ENCODE assay signal across 25 mouse cellular contexts in genomic region chr1:178552278-178552897, GRCm38 (mm10). TPM values are rescaled to one million over a fixed set of nuclear protein-coding genes. Genes with fewer than 3 reads are reported as not detected.
A peak's percentile ranks its signal among the peaks of the same experiment; 100 is the strongest.
DNase-seq lines count a peak whose midpoint lies in the region; ATAC-seq lines count a peak whose summit lies in the region.
"Had no signal": no experiment of that assay in that cellular context is flagged by ENCODE, and none has a peak within 500 bp of the region (broad histone marks: within the 10 kb centered on the region; RNA-seq: fewer than 3 reads in every experiment).

No protein-coding gene starts in this region.

- H3K4me1 ChIP-seq in heart, embryonic 13.5 days: peaks cover 61% of the 10 kb centered on the region
- H3K4me1 ChIP-seq in midbrain, embryonic 15.5 days: peaks cover 5% of the 10 kb centered on the region; the same call in 1 of the 2 replicates
- H3K4me1 ChIP-seq in midbrain, embryonic 16.5 days (ENCODE audit: control insufficient read depth, insufficient read depth, low read length): peaks cover 12% of the 10 kb centered on the region; the same call in 1 of the 2 replicates
- peaks cover 38% of the 10 kb centered on the region for H3K4me1 ChIP-seq in heart, embryonic 16.5 days (ENCODE audit: control insufficient read depth, insufficient read depth, low read length)
- peaks cover 58% of the 10 kb centered on the region for H3K4me1 ChIP-seq in limb, embryonic 12.5 days (replicated peaks)
- H3K4me1 ChIP-seq: intestine, embryonic 15.5 days had no signal

- peak overlapping the region; percentile 66; the same call in 1 of the 2 replicates for H3K9ac ChIP-seq in heart, embryonic 13.5 days
- no peak overlapping the region for H3K9ac ChIP-seq in midbrain, embryonic 15.5 days
- no peak overlapping the region for H3K9ac ChIP-seq in midbrain, embryonic 16.5 days (ENCODE audit: low read depth, low read length)
- no peak overlapping the region for H3K9ac ChIP-seq in heart, embryonic 16.5 days (ENCODE audit: low read length)
- H3K9ac ChIP-seq in limb, embryonic 12.5 days (replicated peaks): no peak overlapping the region
- H3K9ac ChIP-seq: forebrain, postnatal 0 days; hindbrain, embryonic 15.5 days; intestine, embryonic 15.5 days; liver, postnatal 0 days; neural tube, embryonic 12.5 days had no signal

- no peaks in the 10 kb centered on the region for H3K27me3 ChIP-seq in heart, embryonic 13.5 days (replicated peaks)
- H3K27me3 ChIP-seq in midbrain, embryonic 15.5 days (replicated peaks): no peaks in the 10 kb centered on the region
- H3K27me3 ChIP-seq in midbrain, embryonic 16.5 days (ENCODE audit: control insufficient read depth, insufficient read depth, low read depth, low read length): no peaks in the 10 kb centered on the region
- no peaks in the 10 kb centered on the region for H3K27me3 ChIP-seq in heart, embryonic 16.5 days (ENCODE audit: control insufficient read depth, insufficient read depth, low read length)
- no peaks in the 10 kb centered on the region for H3K27me3 ChIP-seq in limb, embryonic 12.5 days
- H3K27me3 ChIP-seq: hindbrain, embryonic 15.5 days; intestine, embryonic 15.5 days; neural tube, embryonic 12.5 days had no signal

- H3K36me3 ChIP-seq in heart, embryonic 13.5 days: peaks cover 18% of the 10 kb centered on the region
- no peaks in the 10 kb centered on the region for H3K36me3 ChIP-seq in midbrain, embryonic 15.5 days (replicated peaks)
- H3K36me3 ChIP-seq in midbrain, embryonic 16.5 days (ENCODE audit: control insufficient read depth, insufficient read depth, low read length): no peaks in the 10 kb centered on the region
- H3K36me3 ChIP-seq in heart, embryonic 16.5 days (ENCODE audit: control insufficient read depth, insufficient read depth): no peaks in the 10 kb centered on the region
- peaks cover 23% of the 10 kb centered on the region for H3K36me3 ChIP-seq in limb, embryonic 12.5 days
- H3K36me3 ChIP-seq: forebrain, embryonic 10.5 days; hindbrain, embryonic 15.5 days; intestine, embryonic 15.5 days; neural tube, embryonic 12.5 days had no signal

- H3K4me3 ChIP-seq in heart, embryonic 13.5 days: no peak overlapping the region
- H3K4me3 ChIP-seq in midbrain, embryonic 15.5 days: no peak overlapping the region
- H3K4me3 ChIP-seq in midbrain, embryonic 16.5 days (ENCODE audit: low read depth, low read length): no peak overlapping the region
- H3K4me3 ChIP-seq in heart, embryonic 16.5 days (ENCODE audit: low read length): no peak overlapping the region
- H3K4me3 ChIP-seq in limb, embryonic 12.5 days (replicated peaks): no peak overlapping the region
- H3K4me3 ChIP-seq: forebrain, embryonic 10.5 days; hindbrain, embryonic 15.5 days; intestine, embryonic 15.5 days; left cerebral cortex, adult 2 months; neural tube, embryonic 12.5 days had no signal

- peak overlapping the region; percentile 86 for H3K27ac ChIP-seq in heart, embryonic 13.5 days (replicated peaks)
- H3K27ac ChIP-seq in midbrain, embryonic 15.5 days: no peak overlapping the region
- H3K27ac ChIP-seq in midbrain, embryonic 16.5 days (ENCODE audit: low read length): no peak overlapping the region
- H3K27ac ChIP-seq in heart, embryonic 16.5 days (ENCODE audit: low read length): peak overlapping the region; percentile 89
- H3K27ac ChIP-seq in limb, embryonic 12.5 days: no peak overlapping the region
- H3K27ac ChIP-seq: hindbrain, embryonic 15.5 days; intestine, embryonic 15.5 days; left cerebral cortex, adult 2 months; macrophage; neural tube, embryonic 12.5 days had no signal

- H3K9me3 ChIP-seq in heart, embryonic 13.5 days: no peaks in the 10 kb centered on the region
- H3K9me3 ChIP-seq in midbrain, embryonic 15.5 days: no peaks in the 10 kb centered on the region
- no peaks in the 10 kb centered on the region for H3K9me3 ChIP-seq in midbrain, embryonic 16.5 days (replicated peaks; ENCODE audit: control insufficient read depth, low read length, poor library complexity, severe bottlenecking)
- 0 out of 2 replicates have a peak, but pooled peaks cover 1% of the 10 kb centered on the region for H3K9me3 ChIP-seq in heart, embryonic 16.5 days (replicated peaks; ENCODE audit: control insufficient read depth, low read length)
- no peaks in the 10 kb centered on the region for H3K9me3 ChIP-seq in limb, embryonic 12.5 days
- H3K9me3 ChIP-seq: forebrain, embryonic 10.5 days; hindbrain, embryonic 15.5 days; intestine, embryonic 15.5 days; neural tube, embryonic 12.5 days had no signal

- 28% methylated on average over 6 of the region's 6 CpGs for WGBS in heart, embryonic 13.5 days
- 86% methylated on average over 6 of the region's 6 CpGs for WGBS in midbrain, embryonic 15.5 days
- WGBS in midbrain, embryonic 16.5 days: 91% methylated on average over 6 of the region's 6 CpGs
- 37% methylated on average over 6 of the region's 6 CpGs for WGBS in heart, embryonic 16.5 days
- WGBS in limb, embryonic 12.5 days: 75% methylated on average over 6 of the region's 6 CpGs

- intact Hi-C loops in heart, postnatal 25 days (cut with DNase I): no loop called here

- ATAC-seq in heart, embryonic 13.5 days (ENCODE audit: extremely low read depth, insufficient number of reproducible peaks, low FRiP score, low TSS enrichment): peak; percentile 29; the same call in 1 of the 2 replicates
- peak; percentile 52; the same call in 1 of the 2 replicates for ATAC-seq in midbrain, embryonic 15.5 days (replicated peaks)
- no peak for ATAC-seq in midbrain, embryonic 16.5 days
- peak; percentile 80 for ATAC-seq in heart, embryonic 16.5 days (replicated peaks; ENCODE audit: extremely low read depth, insufficient read depth, low FRiP score)
- ATAC-seq in limb, embryonic 12.5 days (ENCODE audit: insufficient number of reproducible peaks, insufficient read depth, low FRiP score, low TSS enrichment, low read depth): no peak
- ATAC-seq: forebrain, postnatal 0 days; intestine, embryonic 15.5 days; liver, postnatal 0 days; lung, postnatal 0 days had no signal

- DNase-seq in heart, postnatal 25 days (ENCODE audit: low spot score): no peak
- no peak for DNase-seq in right cerebral cortex, postnatal 14 days
- DNase-seq: adrenal gland, adult 2 months; B cell, adult 2 months; cerebellum, adult 11-12 months; forebrain, postnatal 0 days; gastrocnemius, postnatal 25 days; kidney, postnatal 4 days; layer of hippocampus, adult 9-11 months; left cerebral cortex, postnatal 4 days; liver, postnatal 0 days had no signal

- H3K4me2 ChIP-seq in heart, embryonic 13.5 days: peak overlapping the region; percentile 45
- H3K4me2 ChIP-seq in midbrain, embryonic 15.5 days: no peak overlapping the region
- H3K4me2 ChIP-seq in midbrain, embryonic 16.5 days (ENCODE audit: low read length): no peak overlapping the region
- H3K4me2 ChIP-seq in heart, embryonic 16.5 days (ENCODE audit: low read depth, low read length): peak overlapping the region; percentile 36; the same call in 1 of the 2 replicates
- peak overlapping the region; percentile 15; the same call in 1 of the 2 replicates for H3K4me2 ChIP-seq in limb, embryonic 12.5 days
- H3K4me2 ChIP-seq: hindbrain, embryonic 15.5 days; intestine, embryonic 15.5 days; liver, embryonic 11.5 days; neural tube, embryonic 12.5 days had no signal

RNA-seq across cellular contexts. Expression of gene Kif26b, which starts 23.5 kb away (rescaled TPM):
- polyA plus RNA-seq in heart, embryonic 13.5 days (2015; fragmentation: Nextera tagmentation; extraction: Ambion mirVana): 8.8 and 9.7 TPM in 2 replicates
- 1 to 10 TPM; 4.2 to 4.4 TPM for total RNA-seq in heart, postnatal 25 days (2021)
- polyA plus RNA-seq in midbrain, embryonic 15.5 days (2015; fragmentation: Nextera tagmentation; extraction: Ambion mirVana): 9.7 and 10.0 TPM in 2 replicates
- 7.8 and 8.1 TPM in 2 replicates for polyA plus RNA-seq in midbrain, embryonic 16.5 days (2015; fragmentation: Nextera tagmentation; extraction: Ambion mirVana)
- 5.1 and 6.5 TPM in 2 replicates for polyA plus RNA-seq in heart, embryonic 16.5 days (2015; fragmentation: Nextera tagmentation; extraction: Ambion mirVana)
- polyA plus RNA-seq in limb, embryonic 12.5 days (2016; fragmentation: Nextera tagmentation; extraction: Ambion mirVana): 32.0 and 33.2 TPM in 2 replicates
- total RNA-seq: monocyte, adult 5-6 weeks had no signal
- polyA plus RNA-seq: macrophage had no signal

Comparison
In these comparisons a context has a peak if more than half of its experiments do, and no peak if none do; other contexts are left out.
1. ATAC-seq: peak in heart, embryonic 13.5 days (single experiment), midbrain, embryonic 15.5 days (single experiment) and heart, embryonic 16.5 days (single experiment); none in midbrain, embryonic 16.5 days (single experiment) and limb, embryonic 12.5 days (single experiment).
2. H3K27ac ChIP-seq: peak in heart, embryonic 13.5 days (single experiment) and heart, embryonic 16.5 days (single experiment); none in midbrain, embryonic 15.5 days (single experiment), midbrain, embryonic 16.5 days (single experiment) and limb, embryonic 12.5 days (single experiment).
3. H3K4me2 ChIP-seq: peak in heart, embryonic 13.5 days (single experiment), heart, embryonic 16.5 days (single experiment) and limb, embryonic 12.5 days (single experiment); none in midbrain, embryonic 15.5 days (single experiment) and midbrain, embryonic 16.5 days (single experiment).